Mouse (Mus musculus) kidney, adult 2 months (tissue): ENCODE results near the gene Pde3a. TPM values are rescaled to one million over a fixed set of nuclear protein-coding genes. Genes with fewer than 3 reads are reported as not detected.

ENCODE experiments used
- DNase-seq: peaks from one replicate; pipeline ENCODE4 v3.0.0; 2021
- H3K27ac ChIP-seq: fragments of 200-500 bp; 2 replicates; pipeline ENCODE4 v1.5.1; 2012; ENCODE audit warnings: low read depth, low read length, control low read depth, inconsistent platforms; ENCODE audit not compliant: insufficient read depth
- H3K27me3 ChIP-seq: fragments of 200-500 bp; replicated peaks from 2 replicates; pipeline ENCODE4 v1.6.1; 2012; ENCODE audit warnings: mild to moderate bottlenecking, moderate library complexity, low read length, inconsistent platforms; ENCODE audit not compliant: control insufficient read depth, insufficient read depth
- H3K36me3 ChIP-seq: fragments of 200-500 bp; 2 replicates; pipeline ENCODE4 v1.6.1; 2012; ENCODE audit warnings: mild to moderate bottlenecking, moderate library complexity, low read length, inconsistent platforms; ENCODE audit not compliant: control insufficient read depth, insufficient read depth
- H3K4me1 ChIP-seq: fragments of 200-500 bp; 2 replicates; pipeline ENCODE4 v1.6.1; 2011; ENCODE audit warnings: low read length; ENCODE audit not compliant: control insufficient read depth, insufficient read depth
- H3K4me3 ChIP-seq: fragments of 200-500 bp; 2 replicates; pipeline ENCODE4 v1.5.1; 2011; ENCODE audit warnings: mild to moderate bottlenecking, low read depth, low read length, control low read depth; ENCODE audit not compliant: insufficient read depth
- CTCF ChIP-seq: fragments of 200-500 bp; conservative IDR thresholded peaks from 2 replicates; pipeline ENCODE4 v1.5.1; 2011; ENCODE audit warnings: low read depth, mild to moderate bottlenecking, control low read depth, low read length, moderate library complexity, mixed read lengths; ENCODE audit not compliant: insufficient read depth, insufficient read length
- POLR2A ChIP-seq: fragments of 200-500 bp; IDR thresholded peaks from one replicate; pipeline ENCODE4 v1.6.1; 2011; ENCODE audit warnings: low read depth, low read length, control low read depth
- WGBS: fragments of 180-500 bp; shearing (Covaris S2); methylation state at CpG from one replicate; pipeline ENCODE4 v1.1.7; 2018; 5-methylcytosine and 5-hydroxymethylcytosine counted together
- polyA plus RNA-seq: library from polyadenylated mRNA; depleted of rRNA; stranded (reverse); fragments of >200 nt; gene quantifications from 2 replicates; pipeline ENCODE4 v1.2.3, GENCODE M21; 2012

Pde3a gene
- polyA plus RNA-seq, 1 experiment: 4.1 TPM

DNA sequence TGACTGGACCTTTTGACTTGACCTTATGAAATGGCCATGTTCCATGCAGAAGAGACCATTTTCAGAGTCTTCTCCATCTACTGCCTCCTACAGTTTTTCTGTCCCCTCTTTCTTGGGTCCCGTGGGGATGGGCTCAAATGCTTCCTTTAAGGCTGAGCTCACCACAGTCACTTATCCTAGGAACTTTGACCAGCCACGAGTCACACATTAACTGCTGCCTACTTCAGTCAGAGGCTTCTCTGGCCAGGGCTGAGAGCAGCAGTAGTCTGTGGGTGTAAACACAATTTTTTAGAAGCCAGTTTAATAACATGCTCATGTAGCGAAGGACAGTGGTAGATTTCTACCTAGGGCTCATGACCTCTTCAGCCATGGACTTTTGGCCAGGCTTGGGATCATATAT lies 79.0 kb downstream of the Pde3a start:
- peak; percentile 86 for DNase-seq
- H3K27ac ChIP-seq: no peak overlapping the region

DNA sequence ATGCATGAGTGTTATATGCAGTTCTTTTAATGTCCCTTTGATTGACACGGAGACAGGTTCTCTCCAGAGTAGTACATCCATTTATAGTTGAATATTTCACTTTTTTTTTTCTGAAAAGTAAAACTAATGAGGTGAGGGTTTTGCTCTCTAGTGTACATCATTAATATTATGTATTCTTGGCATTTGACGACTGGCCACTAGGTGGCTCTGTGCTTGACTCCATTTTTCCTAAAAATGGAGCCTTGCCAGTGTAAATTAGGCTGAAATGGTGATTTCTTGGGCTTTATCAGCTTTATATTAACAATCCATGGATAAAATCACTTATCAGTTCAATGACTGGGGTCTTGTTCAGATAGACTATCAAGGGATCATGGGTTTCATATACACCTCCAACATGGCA lies 82.4 kb downstream of the Pde3a start:
- no peaks in the 10 kb centered on the region for H3K36me3 ChIP-seq
- H3K27ac ChIP-seq: no peak overlapping the region
- no peak overlapping the region for H3K4me3 ChIP-seq
- no peak for DNase-seq
- no peak for TF ChIP-seq CTCF
- H3K27me3 ChIP-seq: no peaks in the 10 kb centered on the region
- 45% methylated on average over 2 of the region's 2 CpGs for WGBS
- peaks cover 3% of the 10 kb centered on the region; the same call in 1 of the 2 replicates for H3K4me1 ChIP-seq

More for the DNA sequence above, 79.0 kb downstream of the Pde3a start:
- WGBS: 50% methylated on average over 3 of the region's 3 CpGs
- H3K4me3 ChIP-seq: no peak overlapping the region
- H3K4me1 ChIP-seq: peaks cover 3% of the 10 kb centered on the region; the same call in 1 of the 2 replicates
- H3K36me3 ChIP-seq: no peaks in the 10 kb centered on the region
- H3K27me3 ChIP-seq: no peaks in the 10 kb centered on the region
- TF ChIP-seq CTCF (no peak), POLR2A (no peak)

DNA sequence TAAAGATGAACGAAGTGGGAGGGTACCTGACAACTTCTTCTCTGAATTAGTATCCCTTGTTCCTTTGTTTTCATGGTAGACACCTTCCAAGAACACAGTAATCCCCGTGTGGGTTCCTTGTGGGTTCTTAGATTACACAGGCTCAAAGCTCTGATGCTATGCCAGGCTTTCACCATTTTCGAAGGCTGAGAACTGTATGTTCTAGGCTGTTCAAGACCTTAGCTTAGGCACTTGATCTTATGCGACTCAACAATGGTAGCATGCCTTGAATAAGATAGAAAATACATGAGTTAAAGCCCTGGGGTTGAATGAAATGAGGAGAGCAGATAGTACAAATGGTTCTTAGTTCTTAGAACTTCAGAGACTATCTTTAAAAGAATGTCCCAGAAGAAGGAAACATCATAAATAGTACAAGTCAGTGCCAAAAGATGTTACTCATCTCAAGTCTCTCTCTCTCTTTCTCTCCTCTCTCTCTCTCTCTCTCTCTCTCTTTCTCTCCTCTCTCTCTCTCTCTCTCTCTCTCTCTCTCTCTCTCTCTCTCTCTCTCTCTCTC lies 83.6 kb downstream of the Pde3a start:
- no peak for DNase-seq
- WGBS: 83% methylated on average over 4 of the region's 4 CpGs
- Histone ChIP-seq H3K4me3 (no peak overlapping the region), H3K36me3 (no peaks in the 10 kb centered on the region), H3K27ac (no peak overlapping the region), H3K4me1 (peaks cover 3% of the 10 kb centered on the region; the same call in 1 of the 2 replicates), H3K27me3 (no peaks in the 10 kb centered on the region)
- no peak for TF ChIP-seq CTCF
- TF ChIP-seq POLR2A: no peak

DNA sequence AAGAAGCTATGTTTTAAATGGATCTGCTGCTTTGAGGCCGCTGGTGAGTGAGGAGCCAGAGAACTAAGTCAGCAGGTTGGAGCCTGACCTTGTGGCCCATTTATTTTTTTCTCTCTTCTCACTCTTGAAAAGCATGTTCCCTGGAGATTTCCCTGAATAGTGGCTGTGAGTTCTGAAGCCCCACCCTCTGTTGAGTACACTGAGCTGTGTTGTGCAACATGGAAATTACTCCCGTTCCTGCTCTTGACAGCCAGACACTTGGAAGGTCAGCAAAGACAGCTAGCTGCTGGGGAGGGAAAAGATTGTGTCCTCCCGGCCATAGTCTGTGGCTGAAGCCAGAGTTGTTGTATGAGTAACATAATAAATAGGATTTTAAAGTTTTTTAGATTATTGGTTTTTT lies 84.2 kb downstream of the Pde3a start:
- no peaks in the 10 kb centered on the region for H3K27me3 ChIP-seq
- no peak overlapping the region for H3K27ac ChIP-seq
- no peaks in the 10 kb centered on the region for H3K36me3 ChIP-seq
- peaks cover 3% of the 10 kb centered on the region; the same call in 1 of the 2 replicates for H3K4me1 ChIP-seq
- WGBS: 18% methylated on average over 3 of the region's 3 CpGs
- TF ChIP-seq POLR2A (no peak), CTCF (no peak)
- DNase-seq: peak; percentile 87
- no peak overlapping the region for H3K4me3 ChIP-seq

DNA sequence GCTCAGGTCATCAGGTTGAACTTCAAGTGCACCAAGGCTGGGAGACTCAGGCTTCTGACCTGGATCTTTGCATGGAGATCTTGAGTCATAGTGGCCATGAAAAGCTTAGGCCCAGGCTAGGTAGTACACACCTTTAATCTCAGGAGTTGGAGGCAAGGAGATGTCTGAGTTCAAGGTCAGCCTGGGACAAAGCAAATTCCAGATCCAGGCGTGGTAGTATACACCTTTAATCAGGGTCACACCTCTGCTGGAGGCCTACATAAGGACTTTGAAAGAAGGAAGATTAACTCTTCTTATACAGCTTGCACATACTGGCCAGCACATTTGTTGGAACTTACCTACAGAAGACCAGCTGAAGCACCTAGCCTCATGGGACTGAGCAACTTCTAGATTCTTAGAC lies 86.8 kb downstream of the Pde3a start:
- no peak overlapping the region for H3K27ac ChIP-seq
- H3K36me3 ChIP-seq: no peaks in the 10 kb centered on the region
- no peak overlapping the region for H3K4me3 ChIP-seq
- DNase-seq: no peak
- 86% methylated on average over 1 of the region's 1 CpGs for WGBS
- H3K27me3 ChIP-seq: no peaks in the 10 kb centered on the region
- H3K4me1 ChIP-seq: no peaks in the 10 kb centered on the region
- no peak for TF ChIP-seq CTCF

DNA sequence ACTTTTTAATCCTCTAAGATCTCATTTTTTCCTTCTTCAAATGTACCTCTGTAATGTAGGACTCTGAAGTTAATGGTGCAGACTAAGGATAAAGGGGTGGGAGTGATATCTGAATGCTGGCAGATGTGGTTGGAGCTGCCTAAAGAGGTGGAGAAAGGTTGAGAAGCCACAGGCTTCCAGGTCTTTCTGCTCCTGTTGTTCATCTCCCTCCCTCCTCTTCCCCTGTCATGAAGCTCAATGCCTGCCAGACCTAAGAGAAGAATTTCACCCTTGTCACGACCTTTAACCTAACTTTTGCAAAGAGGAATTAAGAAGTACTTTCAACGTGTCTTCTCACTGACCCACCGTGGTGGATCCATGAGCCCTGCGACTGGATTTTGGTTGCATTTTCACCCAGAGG lies 87.4 kb downstream of the Pde3a start:
- Histone ChIP-seq H3K4me1 (no peaks in the 10 kb centered on the region), H3K27me3 (no peaks in the 10 kb centered on the region), H3K4me3 (no peak overlapping the region), H3K36me3 (no peaks in the 10 kb centered on the region), H3K27ac (no peak overlapping the region)
- 49% methylated on average over 4 of the region's 4 CpGs for whole genome bisulfite sequencing
- DNase-seq: peak; percentile 17
- TF ChIP-seq POLR2A (no peak), CTCF (no peak)

DNA sequence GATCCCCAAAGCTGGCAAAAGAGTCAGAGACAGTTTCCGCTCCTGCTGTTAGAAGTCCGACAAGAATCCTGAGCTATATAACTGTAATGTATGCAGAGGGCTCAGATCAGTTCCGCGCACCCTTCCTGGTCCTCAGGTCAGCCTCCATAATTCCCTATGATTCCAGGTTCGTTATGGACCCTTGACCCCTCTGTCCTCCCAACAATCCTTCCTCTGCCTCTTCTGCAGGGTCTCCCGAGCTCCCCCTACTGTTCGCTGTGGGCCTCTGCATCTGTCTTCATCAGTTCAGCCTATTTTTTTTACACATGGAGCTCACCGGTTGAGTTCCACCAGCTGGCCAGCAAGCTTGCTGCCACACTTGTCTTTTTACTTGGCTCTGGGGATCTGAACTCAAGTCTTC lies 88.6 kb downstream of the Pde3a start:
- peak; percentile 21 for DNase-seq
- no peak overlapping the region for H3K27ac ChIP-seq
- H3K27me3 ChIP-seq: no peaks in the 10 kb centered on the region
- 56% methylated on average over 8 of the region's 8 CpGs for WGBS
- no peaks in the 10 kb centered on the region for H3K4me1 ChIP-seq
- no peak overlapping the region for H3K4me3 ChIP-seq
- H3K36me3 ChIP-seq: no peaks in the 10 kb centered on the region
- TF ChIP-seq POLR2A (no peak), CTCF (peak; percentile 63)
